Mouse (Mus musculus): Measurements from ENCODE around the gene Med20.

DNA sequence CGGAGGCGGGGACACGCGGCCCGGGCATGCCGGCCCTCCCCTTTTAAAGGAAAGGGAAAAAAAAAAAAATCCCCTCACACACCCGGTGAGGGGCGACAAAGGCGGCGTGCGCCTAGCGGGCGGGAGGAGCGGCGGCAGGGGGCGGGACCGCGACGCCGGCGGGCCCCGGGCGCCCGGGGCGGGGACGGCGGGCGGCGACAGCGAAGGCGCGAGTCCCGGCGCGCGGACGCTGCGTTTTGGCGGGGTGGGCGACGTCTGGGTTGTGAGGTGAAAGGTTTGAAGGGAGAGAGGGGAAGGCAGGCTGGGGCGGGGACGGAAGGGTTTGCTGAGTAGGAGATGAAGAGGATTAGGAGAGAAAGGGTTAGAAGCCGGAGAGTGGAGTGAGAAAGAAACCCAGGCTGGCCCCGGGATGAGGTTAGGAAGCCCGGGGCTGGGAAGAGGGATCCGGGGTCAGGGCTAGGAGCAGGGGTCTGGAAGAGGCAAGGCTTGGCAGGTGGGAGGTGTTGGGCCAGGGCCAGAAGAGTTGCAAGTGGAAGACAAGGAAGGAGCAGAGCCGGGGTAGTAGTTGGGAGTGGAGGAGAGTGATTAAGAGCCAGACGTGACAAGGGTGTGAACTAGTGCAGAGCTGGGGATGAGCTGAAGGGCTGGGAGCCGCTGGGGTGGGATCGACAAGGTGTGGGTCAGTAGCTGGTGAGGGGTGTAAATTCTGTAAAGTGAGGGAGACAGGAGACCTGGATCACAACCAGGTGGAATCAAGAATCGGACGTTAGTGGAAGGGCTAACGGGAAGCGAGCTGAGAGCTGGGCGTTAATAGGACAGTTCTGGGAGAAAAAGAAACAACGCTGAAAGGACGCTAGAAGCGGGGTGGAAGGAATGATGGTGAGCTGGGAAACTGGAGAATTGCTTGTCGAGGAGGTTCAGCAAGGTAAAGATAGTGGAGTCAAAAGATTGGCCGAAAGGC lies 18.6 kb downstream of the Med20 start:
- TF ChIP-seq CTCF (IDR thresholded peaks at IDR 0.05; ENCODE audit: low read depth) (peak; percentile 11; the same call in 1 of the 2 replicates), EP300 (IDR thresholded peaks at IDR 0.05; ENCODE audit: low read depth) (no peak)

All from liver, embryonic 14.5 days (tissue).